Mouse (Mus musculus) c-Kit-positive CD71-positive TER-119-positive erythroid progenitor cells, embryonic 14.5 days (primary cell): Measurements from ENCODE around the gene Slc8b1.

Source experiments
- DNase-seq: peaks from one replicate; pipeline ENCODE4 v3.0.0-alpha.2; 2013; ENCODE audit warnings: low spot score

The Slc8b1 gene

DNA sequence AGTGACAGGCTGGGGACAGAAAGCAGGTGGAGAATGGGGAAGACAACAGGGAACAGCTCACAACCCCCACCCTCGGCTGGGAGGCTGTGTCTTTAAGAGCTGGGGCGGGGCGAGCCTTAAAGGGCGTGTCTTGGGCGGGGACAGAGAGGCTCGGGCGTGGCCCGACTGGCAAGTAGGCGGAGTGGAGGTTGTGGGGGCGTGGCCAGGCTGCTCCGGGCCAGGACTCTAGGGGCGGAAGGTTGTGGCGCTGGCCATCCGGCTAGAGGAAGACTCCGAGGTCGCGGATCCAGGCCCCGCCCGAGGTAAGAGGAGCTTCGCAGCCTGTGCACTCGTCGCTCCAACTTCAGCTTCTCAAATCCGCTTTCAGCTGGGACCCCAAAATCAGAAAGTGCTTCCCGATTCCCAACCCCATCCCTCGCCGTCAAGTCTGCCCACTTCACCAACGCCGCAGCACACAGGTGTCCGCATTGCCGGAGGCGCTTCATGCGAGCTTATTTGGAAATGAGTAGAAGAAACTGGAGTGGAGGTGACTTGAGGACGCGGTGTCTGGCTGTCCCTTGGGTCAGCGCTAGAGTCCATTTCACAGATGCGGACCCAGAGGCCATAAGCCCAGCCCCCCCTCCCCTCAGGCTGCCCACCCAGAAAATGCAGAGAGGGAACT is at the start of gene Slc8b1:
Slc8b1 (plus strand) TSS at position 187 of the 661 bp plus-strand sequence.
- DNase-seq, result peak; percentile 90

DNA sequence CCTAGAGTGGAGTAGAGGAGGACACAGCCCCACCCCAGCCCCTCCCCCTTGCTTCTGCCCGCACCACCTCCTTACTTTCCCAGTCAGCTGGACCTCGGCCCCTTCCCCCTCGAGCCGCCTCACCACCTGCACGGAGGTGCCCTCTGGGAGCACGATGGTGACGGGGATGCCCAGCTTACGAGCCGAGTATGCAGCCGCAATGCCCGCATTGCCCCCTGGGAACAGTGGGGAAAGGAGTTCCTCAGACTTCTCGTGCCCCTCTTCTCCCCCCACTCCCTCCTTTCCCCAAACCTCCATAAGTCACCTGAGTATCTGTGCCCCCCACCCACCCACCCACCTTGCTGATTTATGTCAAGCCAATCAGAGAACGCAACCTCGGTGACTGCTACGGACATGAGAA is 49.1 kb upstream of the Slc8b1 start:
- DNase-seq, result no peak

DNA sequence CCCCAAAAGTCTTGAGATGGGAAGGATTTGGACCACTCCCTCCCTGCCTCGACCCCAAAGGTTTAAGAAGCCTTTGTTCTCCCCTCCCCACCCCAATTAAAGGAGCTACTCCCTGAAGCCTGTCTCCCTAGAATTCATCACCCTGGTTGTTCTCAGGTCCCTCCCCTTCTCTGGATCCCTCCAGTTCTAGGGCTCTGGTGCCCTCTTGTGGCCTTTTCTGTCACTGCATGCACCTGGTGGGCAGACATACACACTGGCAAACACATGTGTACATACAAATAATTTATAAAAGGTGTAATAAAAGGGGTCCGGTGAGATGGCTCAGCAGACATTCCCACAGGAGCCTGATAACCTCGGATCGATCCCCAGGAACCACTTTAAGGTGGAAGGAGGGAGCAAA is 46.6 kb upstream of the Slc8b1 start:
- peak; percentile 25 for DNase-seq

DNA sequence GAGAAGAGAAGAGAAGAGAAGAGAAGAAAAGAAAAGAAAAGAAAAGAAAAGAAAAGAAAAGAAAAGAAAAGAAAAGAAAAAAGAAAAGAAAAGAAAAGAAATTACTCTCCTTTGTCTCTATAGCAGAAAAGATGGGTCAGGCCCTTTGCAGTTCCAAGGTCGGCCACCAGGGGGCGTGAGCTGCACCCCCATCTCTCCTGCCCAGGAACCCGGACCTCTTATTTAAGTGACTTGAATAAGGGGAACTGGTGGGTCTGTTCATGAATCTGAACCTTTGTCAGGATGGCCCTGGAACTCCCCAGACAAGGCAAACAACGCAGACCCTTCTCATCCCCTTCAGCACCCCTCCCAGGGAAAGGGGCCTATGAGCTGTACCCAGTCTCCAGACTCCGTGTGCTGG is 45.9 kb upstream of the Slc8b1 start:
- DNase-seq, result peak; percentile 34

DNA sequence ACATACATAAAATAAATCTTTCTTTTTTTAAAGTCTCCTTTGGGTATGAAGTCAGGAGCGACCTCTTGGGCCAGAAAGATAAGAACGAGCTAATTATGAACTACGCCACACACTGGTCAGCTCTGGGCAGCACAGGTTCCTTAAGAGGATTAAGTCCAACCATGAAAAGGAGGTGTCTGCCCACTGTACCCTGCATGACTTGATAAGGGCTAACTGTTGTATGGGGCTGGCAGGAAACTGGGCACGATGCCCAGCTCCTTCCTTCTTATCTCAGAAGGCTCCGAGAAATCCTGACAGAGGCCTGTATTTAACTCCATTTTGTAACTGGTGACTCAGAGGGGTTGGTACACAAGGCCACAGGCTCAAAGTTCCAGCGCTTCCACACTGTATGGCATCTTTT is 45.1 kb upstream of the Slc8b1 start:
- DNase-seq, result peak; percentile 34

DNA sequence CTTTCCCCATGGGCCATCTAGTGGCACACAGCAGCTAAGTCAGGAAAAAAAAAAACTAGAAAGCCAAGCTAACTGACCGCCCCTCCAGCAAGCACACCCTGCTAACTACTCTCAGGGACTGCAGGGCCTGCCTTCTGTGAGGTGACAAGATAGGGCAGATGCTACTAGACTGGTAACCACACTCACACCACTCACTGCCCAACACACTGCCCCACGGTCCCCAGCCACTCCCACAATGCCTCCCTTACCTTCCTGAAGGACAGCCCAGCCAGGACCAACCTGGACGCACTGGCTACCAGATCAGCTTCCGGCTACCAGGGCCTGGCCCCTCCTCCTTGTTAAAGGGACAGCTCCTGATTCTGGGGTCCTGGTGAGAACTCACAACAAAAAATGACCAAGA is 43.9 kb upstream of the Slc8b1 start:
- DNase-seq, result no peak

DNA sequence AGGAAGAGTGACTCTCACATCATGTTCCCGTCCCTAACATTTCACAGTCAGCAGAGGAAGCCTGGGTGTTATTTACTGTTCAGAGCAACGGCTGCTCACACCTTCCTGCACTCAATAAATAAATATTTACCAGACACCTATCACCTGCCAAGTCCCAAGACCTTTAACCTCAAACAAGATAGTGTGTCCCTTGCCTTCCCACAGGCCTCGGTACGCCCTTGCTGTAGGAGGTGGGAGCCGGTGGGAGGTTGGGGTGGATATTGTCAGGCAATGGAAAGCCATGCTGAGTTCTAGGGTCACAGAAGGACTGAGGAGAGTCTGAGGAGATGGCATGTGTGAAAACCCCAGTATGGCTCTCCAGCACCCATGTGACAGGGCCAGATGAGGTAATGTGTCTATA is 42.6 kb upstream of the Slc8b1 start:
- no peak for DNase-seq

DNA sequence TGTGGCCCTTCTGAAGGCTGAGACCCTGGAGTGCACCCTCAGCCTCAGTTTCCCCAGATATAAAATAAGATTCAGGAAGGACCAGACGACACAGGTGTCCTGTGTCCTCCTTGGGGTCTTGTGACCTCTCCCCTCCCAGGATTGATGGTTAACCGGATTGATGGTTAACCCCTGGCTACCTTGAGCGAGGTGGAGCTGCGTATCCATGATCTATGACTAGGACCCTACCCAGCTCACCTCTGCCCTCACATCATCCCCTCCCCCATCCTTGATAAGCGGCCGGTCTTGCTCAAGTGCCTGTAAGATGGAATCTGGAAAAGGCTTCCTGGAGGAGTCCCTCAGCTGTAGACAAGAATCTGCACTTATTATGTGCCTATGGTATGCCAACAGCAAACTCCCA is 42.1 kb upstream of the Slc8b1 start:
- DNase-seq, result no peak

DNA sequence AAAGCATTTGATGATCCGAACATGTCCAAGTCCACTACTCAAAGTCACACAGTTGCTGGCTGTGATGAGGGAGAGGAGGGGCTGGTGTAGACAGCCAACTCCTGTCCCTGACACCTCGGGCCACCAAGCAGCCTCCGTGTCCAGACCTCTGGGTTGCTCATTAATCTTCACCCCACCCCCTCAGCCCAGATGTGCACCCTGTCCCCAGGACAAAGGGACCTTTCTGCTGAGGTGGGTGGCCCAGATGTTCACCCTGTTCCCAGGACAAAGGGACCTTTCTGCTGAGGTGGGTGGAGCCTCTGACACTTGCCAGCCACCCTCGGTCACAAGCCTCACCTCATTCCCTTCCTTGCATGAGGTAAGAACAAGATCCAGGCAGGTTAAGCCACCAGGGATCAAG is 39.4 kb upstream of the Slc8b1 start:
- no peak for DNase-seq

DNA sequence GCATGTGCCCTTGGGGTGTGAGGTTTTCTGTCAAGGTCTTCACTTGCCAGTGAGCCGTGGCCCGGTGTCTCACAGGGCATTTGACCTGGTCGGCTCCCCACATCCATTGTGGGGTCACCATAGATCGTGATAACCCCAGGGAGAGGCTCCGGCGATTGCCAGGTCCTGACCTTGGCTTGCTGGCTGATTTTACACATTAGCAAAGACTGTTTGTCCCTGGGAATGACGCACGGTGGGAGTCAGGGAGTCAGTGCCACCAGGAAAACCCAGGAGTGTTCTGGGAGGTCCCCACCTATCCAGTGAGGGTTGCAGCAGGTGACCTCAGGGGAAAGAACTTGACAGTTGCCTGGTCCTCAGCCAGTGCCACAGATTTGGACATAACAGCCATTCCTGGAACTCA is 38.2 kb upstream of the Slc8b1 start, which contains the start of gene Sdsl:
Sdsl (minus strand) TSS at position 41 of the 400 bp plus-strand sequence.
- DNase-seq, result no peak

DNA sequence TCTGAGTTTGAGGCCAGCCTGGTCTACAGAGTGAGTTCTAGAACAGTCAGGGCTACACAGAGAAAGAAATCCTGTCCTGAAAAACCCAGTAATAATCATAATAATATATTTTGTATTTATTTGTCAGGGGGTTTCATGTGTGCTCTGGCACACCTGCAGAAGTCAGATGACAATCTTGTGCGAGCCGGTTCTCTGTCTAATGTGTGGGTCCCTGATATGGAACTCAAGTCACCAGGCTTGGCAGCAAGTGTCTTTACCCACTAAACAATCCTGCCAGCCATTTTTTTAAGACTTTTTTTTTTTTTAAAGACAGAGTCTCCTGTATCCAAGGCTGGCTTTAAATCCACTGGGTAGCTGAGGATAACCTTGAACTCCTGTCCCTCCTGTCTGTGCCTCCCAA is 37.6 kb upstream of the Slc8b1 start:
- no peak for DNase-seq

DNA sequence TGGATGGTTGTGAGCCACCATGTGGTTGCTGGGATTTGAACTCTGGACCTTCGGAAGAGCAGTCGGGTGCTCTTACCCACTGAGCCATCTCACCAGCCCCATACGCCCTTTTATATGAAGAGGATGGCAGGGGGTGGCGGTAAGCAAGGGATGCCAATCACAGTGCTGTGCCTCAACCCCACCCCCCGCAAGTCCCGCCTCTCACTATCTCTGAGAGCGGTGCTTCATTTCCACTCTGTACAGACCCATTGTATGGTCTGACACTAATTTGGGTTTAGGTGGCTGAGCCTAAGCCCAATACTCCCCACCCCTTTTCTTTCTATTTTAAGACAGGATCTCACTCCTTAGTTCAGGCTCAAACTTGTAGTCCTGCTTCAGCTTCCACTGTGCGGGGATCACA is 35.1 kb upstream of the Slc8b1 start:
- DNase-seq, result no peak

DNA sequence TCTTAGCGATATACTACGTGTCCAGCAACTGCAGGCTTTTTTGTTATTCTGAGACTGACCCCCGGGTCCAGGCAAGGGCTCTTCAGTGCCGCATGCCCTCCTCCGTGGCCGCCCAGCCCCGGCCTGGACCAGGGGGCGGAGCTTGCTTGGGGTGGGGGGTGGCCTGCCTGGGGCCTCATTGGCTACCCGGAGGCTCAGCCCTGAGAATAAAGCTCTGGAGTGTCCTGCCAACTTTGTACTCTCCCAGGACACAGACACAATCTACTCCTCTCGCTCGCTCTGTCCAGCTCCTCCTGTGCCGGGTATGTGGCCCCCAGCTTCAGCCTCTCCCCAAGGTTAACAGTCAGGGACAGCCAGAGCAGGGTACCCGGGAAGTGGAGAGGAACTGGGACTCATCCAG is 34.7 kb upstream of the Slc8b1 start, which contains the start of gene Sds:
Sds (plus strand) TSS at position 231 of the 400 bp plus-strand sequence.
- no peak for DNase-seq

DNA sequence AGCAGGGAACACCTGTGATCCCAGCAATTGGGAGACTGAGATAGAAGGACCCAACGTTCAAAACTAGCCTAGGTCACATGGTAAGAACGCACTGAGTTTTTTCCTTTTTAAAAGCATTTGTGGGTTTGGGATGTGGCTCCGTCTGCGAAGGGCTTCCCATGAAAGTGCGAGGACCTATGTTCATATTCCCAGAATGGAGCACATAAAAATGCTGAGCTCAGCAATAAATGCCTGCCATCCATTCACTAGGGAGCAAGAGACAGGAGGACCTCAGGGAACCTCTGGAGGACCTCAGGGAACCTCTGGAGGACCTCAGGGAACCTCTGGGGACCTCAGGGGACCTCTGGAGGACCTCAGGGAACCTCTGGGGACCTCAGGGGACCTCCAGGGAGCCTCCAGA is 33.0 kb upstream of the Slc8b1 start:
- DNase-seq, result no peak

DNA sequence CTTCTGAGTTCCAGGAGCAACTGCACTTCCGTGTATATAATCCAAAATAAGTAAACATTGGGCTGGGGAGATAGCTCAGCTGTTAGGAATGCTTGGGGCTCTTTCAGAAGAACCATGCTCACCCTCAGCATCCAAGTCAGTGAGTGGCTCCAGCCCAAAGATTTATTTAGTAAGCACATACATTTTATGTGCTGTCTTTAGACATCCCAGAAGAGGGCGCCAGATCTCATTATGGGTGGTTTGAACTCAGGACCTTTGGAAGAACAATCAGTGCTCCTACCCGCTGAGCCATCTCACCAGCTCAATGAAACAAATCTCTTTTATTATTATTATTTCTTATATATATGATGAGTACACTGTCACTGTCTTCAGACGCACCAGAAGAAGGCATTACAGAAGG is 31.4 kb upstream of the Slc8b1 start:
- no peak for DNase-seq

DNA sequence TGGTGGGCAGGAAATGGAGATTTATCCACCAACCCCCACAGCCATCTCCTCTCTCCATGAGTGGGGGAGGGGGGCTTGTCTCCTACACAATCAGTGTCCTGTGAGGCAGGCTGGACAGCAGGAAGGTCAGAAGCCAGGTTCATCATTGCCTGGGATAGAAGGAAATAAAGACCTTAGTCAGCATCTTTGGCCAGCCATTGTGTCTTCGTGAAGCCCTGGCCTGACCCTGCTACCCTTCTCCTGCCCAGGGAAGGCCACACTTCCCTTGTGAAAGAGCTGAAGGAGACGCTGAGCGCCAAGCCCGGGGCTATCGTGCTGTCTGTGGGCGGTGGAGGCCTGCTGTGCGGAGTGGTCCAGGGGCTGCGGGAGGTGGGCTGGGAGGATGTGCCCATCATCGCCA is 29.8 kb upstream of the Slc8b1 start:
- DNase-seq, result no peak

DNA sequence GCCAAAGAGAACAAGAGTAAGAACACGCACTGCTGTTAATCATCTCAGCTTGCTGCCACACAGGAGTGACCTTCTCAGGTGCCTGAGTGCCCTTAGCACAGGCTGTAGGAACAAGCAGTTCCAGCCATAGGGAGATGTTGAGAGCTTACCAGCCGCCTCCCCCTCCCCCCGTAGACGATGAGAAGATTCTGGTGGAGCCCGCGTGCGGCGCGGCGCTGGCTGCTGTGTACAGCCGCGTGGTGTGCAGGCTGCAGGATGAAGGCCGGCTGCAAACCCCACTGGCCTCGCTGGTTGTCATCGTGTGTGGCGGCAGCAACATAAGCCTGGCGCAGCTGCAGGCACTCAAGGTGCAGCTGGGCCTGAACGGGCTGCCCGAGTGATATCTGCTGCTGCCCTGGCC is 27.6 kb upstream of the Slc8b1 start:
- no peak for DNase-seq

DNA sequence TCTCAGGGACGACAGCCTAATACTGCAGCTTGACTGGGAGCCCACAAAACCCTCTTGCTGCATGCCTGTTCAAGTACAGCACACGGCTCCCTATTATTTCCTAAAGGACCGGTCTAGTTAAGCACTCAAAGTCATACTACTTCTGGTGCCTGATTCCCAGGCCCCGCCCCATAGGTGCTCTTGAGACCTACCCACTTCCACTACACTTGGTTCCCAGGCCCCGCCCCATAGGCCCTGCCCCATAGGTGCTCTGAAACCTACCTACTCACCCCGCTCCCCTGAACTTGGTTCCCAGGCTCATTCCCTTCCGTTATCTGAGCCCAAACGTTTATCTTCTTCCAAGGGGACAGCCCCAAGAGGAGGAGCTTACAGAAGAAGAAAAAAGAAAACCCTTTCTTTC is 23.1 kb upstream of the Slc8b1 start:
- DNase-seq, result no peak

DNA sequence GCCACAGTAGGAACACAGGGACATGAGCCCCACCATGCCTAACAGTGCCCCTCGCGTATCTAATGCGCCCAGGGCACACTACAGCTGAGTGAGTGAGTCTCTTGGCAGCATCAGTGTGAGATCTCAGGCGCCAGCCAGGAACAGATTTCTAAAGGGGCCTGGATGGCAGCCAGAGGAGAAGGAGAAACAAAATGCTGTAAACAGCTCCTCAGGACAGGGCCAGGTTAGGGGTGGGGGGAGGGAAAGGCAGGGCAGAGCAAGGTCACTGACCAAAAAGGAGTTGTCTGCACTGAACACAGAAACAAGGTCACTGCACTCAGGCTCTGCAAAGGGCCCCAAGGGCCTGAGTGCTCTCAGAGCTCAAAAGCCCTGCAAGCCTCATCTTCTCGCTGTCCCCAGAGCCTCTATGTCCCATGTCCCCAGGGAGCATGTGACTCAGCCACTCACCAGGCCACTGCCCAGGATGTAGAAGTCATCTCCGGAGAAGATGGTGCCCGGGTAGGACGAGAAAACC is 20.2 kb upstream of the Slc8b1 start:
- DNase-seq, result no peak

DNA sequence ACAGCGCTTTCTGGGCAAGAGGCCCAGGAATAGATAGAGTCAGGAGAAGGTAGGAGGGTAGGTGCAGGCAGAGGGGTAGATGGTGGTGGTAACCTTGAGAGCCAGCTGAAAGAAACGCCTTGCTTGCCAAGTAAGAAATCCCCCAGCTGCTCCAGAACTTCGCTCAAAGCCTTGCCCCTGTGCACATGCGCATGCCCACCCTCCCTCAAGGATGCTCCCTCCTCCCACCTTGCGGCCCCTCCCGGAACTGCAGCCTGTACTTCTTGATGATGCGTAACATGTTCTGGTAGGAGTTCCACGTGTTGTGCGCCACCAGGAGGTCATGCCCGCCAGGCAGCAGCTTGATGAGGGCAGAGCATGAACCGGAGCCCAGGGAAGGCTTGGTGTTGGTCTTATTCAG is 18.5 kb upstream of the Slc8b1 start:
- no peak for DNase-seq

DNA sequence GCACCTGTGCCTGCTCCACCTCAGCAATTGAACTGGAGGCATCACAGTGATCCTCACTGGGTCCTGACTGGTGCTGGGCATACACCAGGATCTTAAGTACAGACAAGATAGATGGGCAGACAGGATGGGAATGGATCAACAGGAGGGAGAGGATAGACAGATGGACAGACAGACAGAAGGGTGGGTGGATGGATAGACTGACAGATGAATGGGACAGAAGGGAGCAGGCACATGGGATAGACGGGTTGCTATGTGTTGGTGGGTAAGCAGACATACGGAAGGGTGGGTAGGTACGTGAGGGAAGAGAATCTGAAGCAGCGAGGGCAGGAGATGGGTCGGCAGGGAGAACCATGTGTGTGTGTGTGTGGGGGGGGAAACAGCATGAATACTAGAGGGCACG is 17.5 kb upstream of the Slc8b1 start:
- no peak for DNase-seq

DNA sequence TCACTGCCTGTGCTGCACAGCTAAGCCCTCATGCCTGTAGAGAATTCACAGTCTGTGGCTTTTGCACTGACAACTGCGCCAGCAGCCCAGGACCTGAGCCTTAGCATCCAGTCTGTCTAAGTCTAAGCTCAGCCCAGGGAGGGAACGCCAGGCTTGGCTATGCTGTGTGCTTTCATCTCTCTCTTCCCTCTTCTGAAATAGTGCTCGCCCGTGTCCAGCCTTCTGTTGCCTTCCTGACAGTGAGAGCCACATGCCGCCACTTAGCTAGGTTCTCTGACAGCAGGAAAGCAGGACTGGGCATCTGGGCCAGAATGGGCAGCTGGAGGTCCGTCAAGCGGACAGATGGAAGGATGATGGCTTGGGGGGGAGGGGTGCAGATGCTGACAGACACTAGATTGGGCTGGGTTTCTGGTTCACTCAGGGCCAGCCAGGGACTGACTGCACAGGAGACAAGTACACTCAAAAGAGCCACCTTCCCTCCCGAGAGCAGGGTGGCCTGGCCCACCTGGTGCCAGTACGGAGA is 17.0 kb upstream of the Slc8b1 start:
- no peak for DNase-seq

DNA sequence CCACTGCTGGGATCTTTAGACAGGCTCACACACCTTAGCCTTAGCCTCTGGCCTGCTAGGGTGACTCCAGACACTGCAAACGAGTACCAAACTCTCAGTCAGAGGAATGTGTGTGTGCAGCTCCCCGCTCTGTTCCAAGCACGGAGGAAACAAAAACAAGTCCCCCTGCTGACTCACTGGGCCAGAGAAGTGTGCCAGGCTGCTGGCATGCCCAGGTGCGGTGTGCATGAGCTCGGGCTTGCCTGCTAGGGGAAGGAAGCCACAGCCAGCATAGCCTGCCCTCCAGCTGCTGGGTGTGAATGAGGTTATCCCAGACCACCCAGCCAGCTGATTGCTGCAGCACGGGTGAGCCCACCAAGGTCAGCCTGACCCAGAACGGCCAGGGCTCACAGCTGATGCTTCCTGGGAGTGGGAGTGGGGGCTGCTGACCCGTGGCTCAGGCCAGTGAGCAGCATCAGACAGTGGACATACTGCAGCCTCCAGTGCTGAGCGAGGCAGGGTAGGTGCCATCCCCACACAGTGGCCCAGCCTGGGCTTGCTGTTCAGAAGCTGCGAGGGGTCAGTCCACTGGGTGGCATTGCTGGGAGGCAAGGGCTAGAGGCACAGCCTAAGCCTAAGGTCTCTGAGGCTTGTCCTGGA is 15.8 kb upstream of the Slc8b1 start:
- no peak for DNase-seq
